Mouse (Mus musculus) CH12.LX (cell line): ENCODE results near the gene Mcrip1. TPM values are rescaled to one million over a fixed set of nuclear protein-coding genes. Genes with fewer than 3 reads are reported as not detected.

Experiments
- DNase-seq: peaks from one replicate; pipeline ENCODE4 v3.0.0-alpha.2; 2013; ENCODE audit errors: extremely low read depth
- H3K27ac ChIP-seq: 2 replicates; pipeline ENCODE4 v1.5.1; 2012; ENCODE audit warnings: low read depth, mild to moderate bottlenecking, control low read depth, moderate library complexity; ENCODE audit not compliant: insufficient read depth
- H3K27me3 ChIP-seq: replicated peaks from 2 replicates; pipeline ENCODE3; 2012; ENCODE audit warnings: inconsistent platforms
- H3K36me3 ChIP-seq, 2 experiments: replicated peaks in 1 of 2; 2 replicates each; pipeline versions ENCODE3 to v1.6.1; 2012; ENCODE audit warnings: inconsistent platforms in 1 of 2, low read length in 1 of 2, mild to moderate bottlenecking in 1 of 2, mixed read lengths in 1 of 2, moderate library complexity in 1 of 2; ENCODE audit not compliant: control insufficient read depth in 1 of 2, insufficient read depth in 1 of 2
- H3K4me1 ChIP-seq, 2 experiments: 2 replicates each; pipeline ENCODE4 v1.6.1; 2012; ENCODE audit warnings: inconsistent platforms in 1 of 2, moderate library complexity in 1 of 2; ENCODE audit not compliant: insufficient read depth in 2 of 2, control insufficient read depth in 1 of 2
- H3K4me2 ChIP-seq: 2 replicates; pipeline ENCODE4 v1.6.1; 2012; ENCODE audit warnings: low read depth, mild to moderate bottlenecking, control low read depth; ENCODE audit not compliant: poor library complexity, insufficient read depth, severe bottlenecking
- H3K4me3 ChIP-seq, 3 experiments: fragments of 150-350 bp in 1 of 3; sonication (generic) in 1 of 3; replicated peaks in 1 of 3; 2 replicates each; pipeline versions ENCODE3 to v1.5.1; 2011 to 2012; ENCODE audit warnings: low read depth in 2 of 3, low read length in 2 of 3, mild to moderate bottlenecking in 2 of 3, moderate library complexity in 2 of 3, control low read depth in 1 of 3, improper control_type of control experiment in 1 of 3, inconsistent platforms in 1 of 3, mixed read lengths in 1 of 3; ENCODE audit not compliant: poor library complexity in 1 of 3
- H3K79me2 ChIP-seq: replicated peaks from 2 replicates; pipeline ENCODE4 v1.6.1; 2012; ENCODE audit warnings: mild to moderate bottlenecking, moderate library complexity; ENCODE audit not compliant: control insufficient read depth, poor library complexity, insufficient read depth, severe bottlenecking; ENCODE audit errors: extremely low read depth
- H3K9ac ChIP-seq: 2 replicates; pipeline ENCODE4 v1.6.1; 2012; ENCODE audit warnings: low read depth, mild to moderate bottlenecking, control low read depth, moderate library complexity; ENCODE audit not compliant: insufficient read depth
- H3K9me3 ChIP-seq: replicated peaks from 2 replicates; pipeline ENCODE3; 2012; ENCODE audit warnings: low read length, inconsistent platforms, mixed read lengths
- BHLHE40 ChIP-seq: IDR thresholded peaks from 2 replicates; pipeline ENCODE4 v1.6.1; 2011; ENCODE audit warnings: mild to moderate bottlenecking, low read depth, low read length, improper control_type of control experiment
- CHD1 ChIP-seq: IDR thresholded peaks from 2 replicates; pipeline ENCODE4 v1.6.1; 2012; ENCODE audit warnings: low read depth, low read length, improper control_type of control experiment, inconsistent platforms
- CHD2 ChIP-seq: IDR thresholded peaks from 2 replicates; pipeline ENCODE4 v1.6.1; 2011; ENCODE audit warnings: low read length, improper control_type of control experiment
- CTCF ChIP-seq, 2 experiments: IDR thresholded peaks in 1 of 2; conservative IDR thresholded peaks in 1 of 2; 2 replicates each; pipeline ENCODE4 v1.5.1; 2011 to 2012; ENCODE audit warnings: low read depth in 2 of 2, low read length in 2 of 2, improper control_type of control experiment in 1 of 2, inconsistent platforms in 1 of 2, mild to moderate bottlenecking in 1 of 2, moderate library complexity in 1 of 2
- E2F4 ChIP-seq: IDR thresholded peaks from 2 replicates; pipeline ENCODE4 v1.6.1; 2011; ENCODE audit warnings: low read depth, low read length, improper control_type of control experiment; ENCODE audit not compliant: insufficient replicate concordance
- ELF1 ChIP-seq: IDR thresholded peaks from 2 replicates; pipeline ENCODE4 v1.6.1; 2014; ENCODE audit warnings: low read depth, mild to moderate bottlenecking, inconsistent platforms, low read length, improper control_type of control experiment
- EP300 ChIP-seq: IDR thresholded peaks from 2 replicates; pipeline ENCODE4 v1.6.1; 2011; ENCODE audit warnings: low read length, improper control_type of control experiment
- ETS1 ChIP-seq: conservative IDR thresholded peaks from 2 replicates; pipeline ENCODE4 v1.6.1; 2012; ENCODE audit warnings: low read depth, mild to moderate bottlenecking, inconsistent platforms, low read length, improper control_type of control experiment, moderate library complexity
- GABPA ChIP-seq: IDR thresholded peaks from 2 replicates; pipeline ENCODE4 v1.6.1; 2012; ENCODE audit warnings: low read depth, low read length, improper control_type of control experiment, inconsistent platforms; ENCODE audit not compliant: insufficient replicate concordance
- HCFC1 ChIP-seq: IDR thresholded peaks from 2 replicates; pipeline ENCODE4 v1.6.1; 2012; ENCODE audit warnings: low read depth, mild to moderate bottlenecking, inconsistent platforms, low read length, improper control_type of control experiment
- IRF4 ChIP-seq: IDR thresholded peaks from 2 replicates; pipeline ENCODE4 v1.6.1; 2014; ENCODE audit warnings: low read depth, mild to moderate bottlenecking, inconsistent platforms, low read length, improper control_type of control experiment
- JUN ChIP-seq: IDR thresholded peaks from 2 replicates; pipeline ENCODE4 v1.6.1; 2011; ENCODE audit warnings: low read depth, mild to moderate bottlenecking, low read length, improper control_type of control experiment, moderate library complexity; ENCODE audit not compliant: insufficient read depth
- JUND ChIP-seq: conservative IDR thresholded peaks from 2 replicates; pipeline ENCODE4 v1.6.1; 2011; ENCODE audit warnings: low read depth, low read length, improper control_type of control experiment
- KAT2A ChIP-seq: IDR thresholded peaks from 2 replicates; pipeline ENCODE4 v1.6.1; 2012; ENCODE audit warnings: low read length, improper control_type of control experiment, inconsistent platforms; ENCODE audit not compliant: insufficient replicate concordance
- MAFK ChIP-seq: IDR thresholded peaks from 2 replicates; pipeline ENCODE4 v1.6.1; 2011; ENCODE audit warnings: low read length, improper control_type of control experiment; ENCODE audit not compliant: insufficient replicate concordance
- MAX ChIP-seq: IDR thresholded peaks from 2 replicates; pipeline ENCODE4 v1.6.1; 2011; ENCODE audit warnings: low read length, improper control_type of control experiment
- MAZ ChIP-seq: IDR thresholded peaks from 2 replicates; pipeline ENCODE4 v1.6.1; 2012; ENCODE audit warnings: low read depth, mild to moderate bottlenecking, inconsistent platforms, low read length, improper control_type of control experiment, moderate library complexity
- MEF2A ChIP-seq: IDR thresholded peaks from 2 replicates; pipeline ENCODE4 v1.6.1; 2014; ENCODE audit warnings: low read depth, mild to moderate bottlenecking, inconsistent platforms, low read length, improper control_type of control experiment, borderline replicate concordance
- MXI1 ChIP-seq: IDR thresholded peaks from 2 replicates; pipeline ENCODE4 v1.6.1; 2011; ENCODE audit warnings: mild to moderate bottlenecking, low read depth, low read length, improper control_type of control experiment
- MYC ChIP-seq: IDR thresholded peaks from 2 replicates; pipeline ENCODE4 v1.6.1; 2011; ENCODE audit warnings: low read depth, mild to moderate bottlenecking, improper control_type of control experiment, low read length
- NELFE ChIP-seq: IDR thresholded peaks from 2 replicates; pipeline ENCODE4 v1.6.1; 2011; ENCODE audit warnings: low read depth, low read length, improper control_type of control experiment
- NRF1 ChIP-seq: IDR thresholded peaks from 2 replicates; pipeline ENCODE4 v1.6.1; 2014; ENCODE audit warnings: low read depth, mild to moderate bottlenecking, inconsistent platforms, low read length, improper control_type of control experiment, moderate library complexity
- PAX5 ChIP-seq: IDR thresholded peaks from 2 replicates; pipeline ENCODE4 v1.6.1; 2012; ENCODE audit warnings: low read length, inconsistent platforms, mixed read lengths
- POLR2A ChIP-seq: IDR thresholded peaks from 2 replicates; pipeline ENCODE4 v1.6.1; 2011; ENCODE audit warnings: low read depth, mild to moderate bottlenecking, improper control_type of control experiment, low read length
- POLR2AphosphoS2 ChIP-seq: IDR thresholded peaks from 2 replicates; pipeline ENCODE4 v1.6.1; 2011; ENCODE audit warnings: low read depth, low read length, improper control_type of control experiment
- RAD21 ChIP-seq: IDR thresholded peaks from 2 replicates; pipeline ENCODE4 v1.6.1; 2011; ENCODE audit warnings: low read depth, mild to moderate bottlenecking, low read length, improper control_type of control experiment, moderate library complexity
- RCOR1 ChIP-seq: conservative IDR thresholded peaks from 2 replicates; pipeline ENCODE4 v1.6.1; 2012; ENCODE audit warnings: low read depth, mild to moderate bottlenecking, inconsistent platforms, low read length, improper control_type of control experiment
- SIN3A ChIP-seq: IDR thresholded peaks from 2 replicates; pipeline ENCODE4 v1.6.1; 2012; ENCODE audit warnings: low read length, improper control_type of control experiment, inconsistent platforms
- SMC3 ChIP-seq: IDR thresholded peaks from 2 replicates; pipeline ENCODE4 v1.6.1; 2011; ENCODE audit warnings: low read depth, low read length, improper control_type of control experiment
- TBP ChIP-seq: conservative IDR thresholded peaks from 2 replicates; pipeline ENCODE4 v1.6.1; 2011; ENCODE audit warnings: low read depth, low read length, improper control_type of control experiment
- TCF12 ChIP-seq: IDR thresholded peaks from 2 replicates; pipeline ENCODE4 v1.6.1; 2014; ENCODE audit warnings: low read depth, mild to moderate bottlenecking, inconsistent platforms, low read length, improper control_type of control experiment
- UBTF ChIP-seq: IDR thresholded peaks from 2 replicates; pipeline ENCODE4 v1.6.1; 2012; ENCODE audit warnings: low read depth, mild to moderate bottlenecking, inconsistent platforms, low read length, improper control_type of control experiment, moderate library complexity
- USF1 ChIP-seq: IDR thresholded peaks from 2 replicates; pipeline ENCODE4 v1.6.1; 2014; ENCODE audit warnings: low read depth, mild to moderate bottlenecking, inconsistent platforms, low read length, improper control_type of control experiment
- USF2 ChIP-seq: conservative IDR thresholded peaks from 2 replicates; pipeline ENCODE4 v1.6.1; 2011; ENCODE audit warnings: low read depth, low read length, improper control_type of control experiment
- ZC3H11A ChIP-seq: IDR thresholded peaks from 2 replicates; pipeline ENCODE4 v1.6.1; 2012; ENCODE audit warnings: low read depth, mild to moderate bottlenecking, inconsistent platforms, low read length, improper control_type of control experiment
- ZKSCAN1 ChIP-seq: IDR thresholded peaks from 2 replicates; pipeline ENCODE4 v1.6.1; 2012; ENCODE audit warnings: low read depth, inconsistent platforms, low read length, improper control_type of control experiment, borderline replicate concordance
- ZMIZ1 ChIP-seq: IDR thresholded peaks from 2 replicates; pipeline ENCODE4 v1.6.1; 2012; ENCODE audit warnings: low read depth, mild to moderate bottlenecking, inconsistent platforms, low read length, improper control_type of control experiment
- ZNF384 ChIP-seq: IDR thresholded peaks from 2 replicates; pipeline ENCODE4 v1.6.1; 2012; ENCODE audit warnings: low read depth, low read length, improper control_type of control experiment, inconsistent platforms
- dilution Hi-C: fragments of 300-500 bp; cut with MboI; formaldehyde crosslinking; loops from 2 replicates; pipeline ENCODE4 v1.14.3; 2020; ENCODE audit warnings: low sequenced_read_pairs; ENCODE audit not compliant: extremely low pct_unique_long_range_greater_than_20kb, extremely low pct_ligation_motif_present
- in situ Hi-C: fragments of 300-500 bp; cut with MboI; formaldehyde crosslinking; loops from 3 replicates; pipeline ENCODE4 v1.14.3; 2019; ENCODE audit warnings: low sequenced_read_pairs, low pct_ligation_motif_present, low pct_unique_long_range_greater_than_20kb, mixed read lengths
- polyA plus RNA-seq: library from polyadenylated mRNA; unstranded; fragments of >175 nt; gene quantifications from 2 replicates; pipeline ENCODE4 v1.2.1, GENCODE M21; 2012; ENCODE audit warnings: low read depth; ENCODE audit not compliant: insufficient read length
- total RNA-seq, 2 experiments: library from RNA; depleted of rRNA; stranded (reverse); fragments of 300-350 nt in 1 of 2; fragments of >200 nt in 1 of 2; gene quantifications; 2 replicates each; pipeline ENCODE4 v1.2.3; 2012 to 2014

Mcrip1 gene
- total and polyA plus RNA-seq, 3 experiments = 39.6 to 66.5 (median 46.2) TPM

GRCm38 (mm10) chr11:120581490-120582267 is 32.2 kb upstream of the Mcrip1 start, which contains the start of gene Arhgdia:
TSS of gene Arhgdia (minus strand) at chr11:120581624.
- peak within 1 kb of the TSS; percentile 95 for H3K4me2 ChIP-seq
- H3K27ac ChIP-seq = peak within 1 kb of the TSS; percentile 89
- TF ChIP-seq HCFC1 (peak; percentile 79), BHLHE40 (peak; percentile 77), NELFE (peak; percentile 96), RAD21 (no peak), ZMIZ1 (peak; percentile 92), SMC3 (no peak), MAFK (no peak), RCOR1 (0 out of 2 replicates have a peak, but pooled peaks have one; percentile 70), POLR2A (peak; percentile 84), POLR2AphosphoS2 (peak; percentile 67; the same call in 1 of the 2 replicates), GABPA (no peak; the same call in 1 of the 2 replicates), E2F4 (0 out of 2 replicates have a peak, but pooled peaks have one; percentile 51), ZKSCAN1 (no peak), CHD2 (peak; percentile 77), PAX5 (no peak), TCF12 (peak; percentile 96), CTCF (conservative IDR thresholded peaks at IDR 0.05 in 1 of 2, IDR thresholded peaks at IDR 0.05 in 1 of 2; ENCODE audit: low read depth in 2 of 2, low read length in 2 of 2) (peak in 1 of 2 experiments; percentile 54; a peak in 2 of 4 replicates), USF1 (peak; percentile 72), USF2 (no peak), JUND (no peak), ELF1 (peak; percentile 100), ETS1 (peak; percentile 5), MXI1 (peak; percentile 93), SIN3A (peak; percentile 84), MAX (peak; percentile 97), UBTF (no peak), KAT2A (peak; percentile 88; the same call in 1 of the 2 replicates), MYC (peak; percentile 99), MEF2A (peak; percentile 69), IRF4 (peak; percentile 61; the same call in 1 of the 2 replicates), NRF1 (peak; percentile 98), CHD1 (0 out of 2 replicates have a peak, but pooled peaks have one; percentile 88), EP300 (no peak), MAZ (peak; percentile 74; the same call in 1 of the 2 replicates), ZNF384 (no peak), TBP (0 out of 2 replicates have a peak, but pooled peaks have one; percentile 25), JUN (no peak), ZC3H11A (no peak)
- peak; percentile 85 for DNase-seq
- peaks cover 11 to 46% of the 10 kb centered on the region in 2 experiments for H3K4me1 ChIP-seq
- H3K79me2 ChIP-seq = peaks cover 27% of the 10 kb centered on the region
- in situ Hi-C loops (no loop called here), dilution Hi-C loops (no loop called here)
- H3K36me3 ChIP-seq = peaks cover 49 to 64% of the 10 kb centered on the region in 2 experiments
- peak within 1 kb of the TSS; percentile 77 to 99 (median 85) for H3K4me3 ChIP-seq
- H3K9ac ChIP-seq = peak within 1 kb of the TSS; percentile 93
- no peaks in the 10 kb centered on the region for H3K27me3 ChIP-seq
- peaks cover 4% of the 10 kb centered on the region for H3K9me3 ChIP-seq
